Mouse (Mus musculus) limb, embryonic 11.5 days (tissue): ENCODE results near the gene Uncx. TPM values are rescaled to one million over a fixed set of nuclear protein-coding genes. Genes with fewer than 3 reads are reported as not detected.

Source experiments
- ATAC-seq: fragments of 200-750 bp; cut with Nextera tagmentation; 2 replicates; pipeline ENCODE4 v1.8.0; 2017; ENCODE audit warnings: low read depth; ENCODE audit not compliant: insufficient number of reproducible peaks, low FRiP score, low TSS enrichment
- DNase-seq: peaks from one replicate; pipeline ENCODE4 v3.0.0-alpha.2; 2015; ENCODE audit warnings: low spot score
- H3K27ac ChIP-seq: fragments of 300-500 bp; sonication (generic); replicated peaks from 2 replicates; pipeline ENCODE4 v1.5.1; 2014; ENCODE audit warnings: low read depth, mild to moderate bottlenecking, low read length
- H3K27me3 ChIP-seq: fragments of 300-500 bp; sonication (generic); 2 replicates; pipeline ENCODE4 v1.6.1; 2014; ENCODE audit warnings: mild to moderate bottlenecking, low read length, mixed read lengths; ENCODE audit not compliant: control insufficient read depth, insufficient read depth
- H3K36me3 ChIP-seq: fragments of 300-500 bp; sonication (generic); 2 replicates; pipeline ENCODE4 v1.6.1; 2014; ENCODE audit warnings: mild to moderate bottlenecking, low read length, moderate library complexity, mixed read lengths; ENCODE audit not compliant: control insufficient read depth, insufficient read depth
- H3K4me1 ChIP-seq: fragments of 300-500 bp; sonication (generic); 2 replicates; pipeline ENCODE4 v1.6.1; 2014; ENCODE audit warnings: low read length, mixed read lengths; ENCODE audit not compliant: control insufficient read depth, insufficient read depth
- H3K4me2 ChIP-seq: fragments of 300-500 bp; sonication (generic); 2 replicates; pipeline ENCODE4 v1.6.1; 2014; ENCODE audit warnings: low read depth, mild to moderate bottlenecking, moderate library complexity; ENCODE audit not compliant: severe bottlenecking
- H3K4me3 ChIP-seq: fragments of 300-500 bp; sonication (generic); 2 replicates; pipeline ENCODE4 v1.5.1; 2014; ENCODE audit warnings: low read depth, low read length
- H3K9ac ChIP-seq: fragments of 300-500 bp; sonication (generic); 2 replicates; pipeline ENCODE4 v1.6.1; 2014; ENCODE audit warnings: mild to moderate bottlenecking, low read length
- H3K9me3 ChIP-seq: fragments of 300-500 bp; sonication (generic); 2 replicates; pipeline ENCODE4 v1.6.1; 2016; ENCODE audit warnings: low read length; ENCODE audit not compliant: control insufficient read depth
- WGBS: fragments of 180-500 bp; shearing (Covaris S2); extraction: QIAGEN DNeasy Blood & Tissue Kit; methylation state at CpG from one replicate; pipeline ENCODE4 v1.1.7; 2014; 5-methylcytosine and 5-hydroxymethylcytosine counted together
- polyA plus RNA-seq: library from polyadenylated mRNA; unstranded; fragments of >200 nt; fragmentation: Nextera tagmentation; extraction: Ambion mirVana; gene quantifications from 2 replicates; pipeline ENCODE4 v1.2.1, GENCODE M21; 2014

Gene Uncx
- polyA plus RNA-seq, 1 experiment from 2014 or later, result 0.08 TPM

DNA sequence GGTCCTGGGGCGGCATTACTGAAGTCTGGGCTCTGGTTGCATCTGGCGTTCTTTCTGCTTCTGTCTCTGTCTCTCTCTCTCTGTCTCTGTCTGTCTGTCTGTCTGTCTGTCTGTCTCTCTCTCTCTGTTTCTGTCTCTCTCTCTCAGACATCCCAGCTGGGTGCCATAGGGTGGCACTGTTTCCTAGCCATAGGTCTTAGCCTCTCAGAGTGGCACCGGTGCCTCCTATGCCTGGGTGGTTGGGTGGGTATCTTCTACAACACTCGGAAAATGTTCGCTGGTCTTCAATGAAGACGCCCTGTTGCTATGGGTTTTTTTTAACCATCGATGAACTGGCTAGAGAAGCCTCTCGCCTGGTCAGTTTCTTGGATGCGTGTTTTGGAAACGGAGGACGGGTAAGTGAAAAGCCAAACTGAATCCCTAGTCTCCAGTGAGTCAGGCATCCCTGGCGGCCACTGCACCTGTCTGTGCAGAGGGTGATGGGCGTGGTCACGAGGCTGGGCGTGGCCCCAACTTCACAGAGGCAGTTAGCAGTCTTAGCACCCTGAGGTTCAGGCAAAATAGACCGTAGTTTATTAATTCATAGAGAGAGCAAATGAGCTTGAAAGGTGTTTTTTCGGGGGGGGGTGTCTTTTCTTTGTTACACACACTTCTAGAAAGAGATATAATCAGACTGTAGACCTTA is 32.5 kb upstream of the Uncx start:
- no peak for DNase-seq
- H3K27me3 ChIP-seq, result no peaks in the 10 kb centered on the region; the same call in 1 of the 2 replicates
- H3K4me2 ChIP-seq, result no peak overlapping the region
- no peaks in the 10 kb centered on the region for H3K4me1 ChIP-seq
- H3K27ac ChIP-seq, result no peak overlapping the region
- H3K9ac ChIP-seq, result no peak overlapping the region
- no peak for ATAC-seq
- H3K36me3 ChIP-seq, result no peaks in the 10 kb centered on the region
- H3K4me3 ChIP-seq, result no peak overlapping the region
- no peaks in the 10 kb centered on the region for H3K9me3 ChIP-seq
- WGBS, result 18% methylated on average over 17 of the region's 17 CpGs

DNA sequence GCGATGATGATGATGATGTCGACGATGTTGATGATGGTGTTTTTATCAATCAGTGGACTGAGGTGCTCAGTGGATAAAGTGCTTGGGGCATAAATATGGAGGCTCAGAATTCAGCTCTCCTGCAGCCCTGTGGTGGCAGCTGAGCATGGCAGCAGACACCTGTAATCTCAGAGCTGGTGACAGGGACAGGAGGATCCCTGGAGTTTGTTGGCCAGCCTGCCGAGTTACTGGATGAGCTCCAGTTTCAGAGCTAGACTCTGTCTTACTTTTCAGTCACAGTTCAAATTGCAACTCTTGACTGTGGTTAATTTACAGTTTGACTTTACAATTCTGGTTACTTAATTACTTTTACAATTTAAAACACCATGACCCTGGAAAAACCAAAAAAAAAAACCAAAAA is 31.1 kb upstream of the Uncx start:
- H3K36me3 ChIP-seq, result no peaks in the 10 kb centered on the region
- no peaks in the 10 kb centered on the region for H3K9me3 ChIP-seq
- 82% methylated on average over 4 of the region's 4 CpGs for WGBS
- no peak overlapping the region for H3K27ac ChIP-seq
- no peak for DNase-seq
- no peak overlapping the region for H3K9ac ChIP-seq
- no peak for ATAC-seq
- H3K4me3 ChIP-seq, result no peak overlapping the region
- no peaks in the 10 kb centered on the region for H3K4me1 ChIP-seq
- no peak overlapping the region for H3K4me2 ChIP-seq
- H3K27me3 ChIP-seq, result no peaks in the 10 kb centered on the region; the same call in 1 of the 2 replicates

DNA sequence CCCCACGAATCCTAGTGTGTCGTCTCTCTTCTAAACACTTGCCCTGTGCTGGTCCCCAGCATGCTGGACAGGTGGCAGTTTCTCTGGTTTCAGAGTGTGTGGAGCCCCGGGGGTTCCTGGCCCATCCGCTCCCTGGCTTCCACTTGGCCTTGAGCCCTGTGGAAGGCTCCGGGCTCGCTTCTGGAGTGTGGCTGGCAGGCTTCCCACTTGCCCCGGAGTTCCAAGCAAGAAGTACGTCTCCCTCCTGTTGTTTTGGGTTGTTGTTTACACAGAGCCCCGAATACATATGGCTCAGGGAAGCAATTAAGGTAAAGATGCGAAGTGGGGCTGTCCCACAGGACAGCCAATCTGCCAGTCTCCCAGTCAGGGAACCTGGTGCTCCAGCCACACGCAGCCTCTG is 27.0 kb upstream of the Uncx start:
- no peaks in the 10 kb centered on the region; the same call in 1 of the 2 replicates for H3K27me3 ChIP-seq
- no peak overlapping the region for H3K4me3 ChIP-seq
- no peaks in the 10 kb centered on the region for H3K36me3 ChIP-seq
- no peak for DNase-seq
- no peaks in the 10 kb centered on the region for H3K9me3 ChIP-seq
- WGBS, result 34% methylated on average over 11 of the region's 11 CpGs
- H3K9ac ChIP-seq, result no peak overlapping the region
- no peak for ATAC-seq
- no peak overlapping the region for H3K4me2 ChIP-seq
- no peaks in the 10 kb centered on the region for H3K4me1 ChIP-seq
- H3K27ac ChIP-seq, result no peak overlapping the region

- ATAC-seq (no peak), DNase-seq (no peak)
- H3K27me3 ChIP-seq, result no peaks in the 10 kb centered on the region; the same call in 1 of the 2 replicates
- WGBS, result 68% methylated on average over 14 of the region's 14 CpGs
- H3K36me3 ChIP-seq, result no peaks in the 10 kb centered on the region
- H3K4me2 ChIP-seq, result no peak overlapping the region
- no peak overlapping the region for H3K9ac ChIP-seq
- no peaks in the 10 kb centered on the region for H3K9me3 ChIP-seq
- peaks cover 3% of the 10 kb centered on the region; the same call in 1 of the 2 replicates for H3K4me1 ChIP-seq
- no peak overlapping the region for H3K4me3 ChIP-seq
- H3K27ac ChIP-seq, result no peak overlapping the region
Measured at GRCm38 (mm10) chr5:139520069-139520834, 23.0 kb upstream of the Uncx start.

DNA sequence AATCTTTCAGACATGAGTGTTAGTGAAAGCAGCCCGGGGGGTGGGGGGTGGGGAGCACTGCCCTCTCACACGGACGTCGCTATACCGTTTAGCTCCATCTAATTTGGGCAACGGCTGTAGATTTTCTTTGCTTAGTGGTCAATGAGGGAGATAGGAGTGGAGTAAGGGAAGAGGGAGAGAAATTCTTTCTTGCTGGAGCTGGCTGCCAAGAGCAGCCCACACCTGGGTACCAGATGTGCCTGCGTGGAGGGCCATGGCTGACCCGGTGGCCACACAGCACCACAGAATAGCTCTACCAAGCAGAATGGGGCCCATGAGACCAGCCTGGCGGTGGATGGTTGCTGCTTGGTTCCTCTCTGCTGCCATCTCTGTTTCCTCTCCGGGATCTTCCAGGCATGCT is 21.3 kb upstream of the Uncx start:
- Histone ChIP-seq H3K4me2 (no peak overlapping the region), H3K9me3 (no peaks in the 10 kb centered on the region), H3K27me3 (no peaks in the 10 kb centered on the region), H3K27ac (peak overlapping the region; percentile 77), H3K9ac (no peak overlapping the region; the same call in 1 of the 2 replicates), H3K4me3 (no peak overlapping the region), H3K4me1 (peaks cover 3% of the 10 kb centered on the region; the same call in 1 of the 2 replicates), H3K36me3 (no peaks in the 10 kb centered on the region)
- peak; percentile 78 for DNase-seq
- peak; percentile 68 for ATAC-seq
- 30% methylated on average over 10 of the region's 10 CpGs for WGBS

- ATAC-seq (no peak), DNase-seq (no peak)
- Histone ChIP-seq H3K4me1 (no peaks in the 10 kb centered on the region), H3K4me3 (no peak overlapping the region), H3K9me3 (no peaks in the 10 kb centered on the region), H3K9ac (no peak overlapping the region), H3K4me2 (no peak overlapping the region), H3K27ac (no peak overlapping the region), H3K27me3 (peaks cover 6% of the 10 kb centered on the region; the same call in 1 of the 2 replicates), H3K36me3 (no peaks in the 10 kb centered on the region)
- 64% methylated on average over 7 of the region's 7 CpGs for WGBS
Measured at GRCm38 (mm10) chr5:139528851-139529250, 14.4 kb upstream of the Uncx start.

GRCm38 (mm10) chr5:139535386-139535919 is 7.8 kb upstream of the Uncx start:
- peaks cover 3% of the 10 kb centered on the region; the same call in 1 of the 2 replicates for H3K4me1 ChIP-seq
- H3K27ac ChIP-seq, result no peak overlapping the region
- H3K9me3 ChIP-seq, result no peaks in the 10 kb centered on the region
- no peaks in the 10 kb centered on the region for H3K36me3 ChIP-seq
- whole genome bisulfite sequencing, result under 1% methylated on average over 34 of the region's 34 CpGs
- H3K4me3 ChIP-seq, result no peak overlapping the region; the same call in 1 of the 2 replicates
- peak; percentile 55; the same call in 1 of the 2 replicates for ATAC-seq
- DNase-seq, result peak; percentile 48
- H3K4me2 ChIP-seq, result no peak overlapping the region; the same call in 1 of the 2 replicates
- no peak overlapping the region for H3K9ac ChIP-seq
- H3K27me3 ChIP-seq, result peaks cover 63% of the 10 kb centered on the region

DNA sequence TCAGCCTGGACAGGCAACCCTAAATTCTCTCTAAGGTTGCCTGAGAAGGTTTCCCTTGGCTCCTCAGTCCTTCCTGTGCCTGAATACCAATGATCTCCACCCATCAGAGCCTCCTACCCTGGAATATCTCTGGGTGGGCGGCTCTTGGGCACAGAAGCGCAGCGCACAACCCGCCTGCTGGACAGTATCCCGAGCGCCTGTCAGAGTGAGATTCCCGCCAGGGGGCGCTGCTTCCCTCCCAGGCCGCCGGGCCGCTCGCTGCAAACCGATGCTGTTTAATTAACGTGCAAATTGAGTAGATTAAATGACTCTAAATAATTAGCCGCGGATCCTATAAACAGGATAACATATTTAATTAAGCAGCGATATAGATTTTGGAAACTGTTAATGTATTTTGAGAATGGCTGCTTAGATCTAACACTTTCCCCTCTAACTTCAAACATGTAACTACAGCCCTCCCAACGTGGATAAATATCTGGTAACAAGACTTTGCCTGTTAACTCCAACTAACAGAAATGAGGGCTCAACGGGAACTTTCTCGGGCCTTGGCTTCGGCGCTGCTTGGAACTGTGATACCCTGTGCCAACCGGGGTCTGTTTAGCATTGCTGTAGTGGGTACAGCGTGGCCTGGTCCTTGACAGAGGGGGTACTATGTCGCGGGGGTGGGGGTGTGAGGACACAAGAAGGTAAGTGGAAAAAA is 6.9 kb upstream of the Uncx start:
- Histone ChIP-seq H3K36me3 (no peaks in the 10 kb centered on the region), H3K4me1 (peaks cover 4% of the 10 kb centered on the region; the same call in 1 of the 2 replicates), H3K4me3 (no peak overlapping the region), H3K9me3 (no peaks in the 10 kb centered on the region), H3K9ac (no peak overlapping the region), H3K27me3 (peaks cover 72% of the 10 kb centered on the region), H3K27ac (no peak overlapping the region), H3K4me2 (no peak overlapping the region)
- DNase-seq (peak; percentile 89), ATAC-seq (no peak)
- WGBS, result under 1% methylated on average over 26 of the region's 26 CpGs
